Mouse (Mus musculus) ovary, adult 18-20 months (tissue): ENCODE data around the gene Ehbp1l1.
A peak's percentile ranks its signal among the peaks of the same experiment; 100 is the strongest.

Source experiments
- DNase-seq: peaks from one replicate; pipeline ENCODE4 v3.0.0; 2022; ENCODE audit warnings: low spot score, mixed read lengths

Ehbp1l1 gene

DNA sequence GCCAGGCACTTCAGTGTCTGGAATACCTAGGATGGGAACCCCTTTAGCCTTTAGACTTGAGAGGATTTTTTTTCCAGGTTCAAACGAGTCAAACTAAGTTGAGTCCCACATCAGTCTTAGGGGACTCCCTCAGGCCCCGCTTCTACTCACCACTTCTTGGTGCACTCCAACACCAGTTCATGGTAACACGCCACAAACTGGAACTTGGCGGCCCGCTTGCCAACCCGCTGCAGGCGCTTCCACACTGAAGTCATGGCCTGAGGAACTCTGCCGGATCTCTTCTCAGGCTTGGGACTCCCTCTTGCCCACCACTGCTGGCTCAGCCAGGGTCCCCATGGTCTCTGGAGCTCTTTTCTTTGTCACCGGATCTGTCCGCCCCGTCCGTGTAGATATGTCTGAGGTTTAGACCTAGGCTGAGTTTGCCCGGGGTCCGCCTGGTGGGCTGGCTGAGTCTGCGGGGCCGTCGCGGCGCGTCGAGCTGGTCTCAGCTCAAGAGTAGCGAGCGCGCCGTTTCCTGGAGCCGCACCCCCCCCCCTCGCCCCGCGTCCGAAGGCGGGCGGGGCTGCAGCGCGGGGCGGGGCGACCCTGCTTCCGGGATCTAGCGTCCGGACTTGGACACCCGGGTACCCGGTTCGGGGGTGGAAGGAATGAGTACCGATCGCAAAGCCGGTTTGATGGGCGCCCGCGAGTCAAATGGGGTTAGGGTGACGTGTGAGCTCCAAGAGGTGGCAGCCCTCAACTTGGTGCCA lies at the start of gene Ehbp1l1:
TSS of gene Ehbp1l1 (minus strand) at position 551 of the 749 bp plus-strand sequence.
- peak; percentile 31 for DNase-seq

DNA sequence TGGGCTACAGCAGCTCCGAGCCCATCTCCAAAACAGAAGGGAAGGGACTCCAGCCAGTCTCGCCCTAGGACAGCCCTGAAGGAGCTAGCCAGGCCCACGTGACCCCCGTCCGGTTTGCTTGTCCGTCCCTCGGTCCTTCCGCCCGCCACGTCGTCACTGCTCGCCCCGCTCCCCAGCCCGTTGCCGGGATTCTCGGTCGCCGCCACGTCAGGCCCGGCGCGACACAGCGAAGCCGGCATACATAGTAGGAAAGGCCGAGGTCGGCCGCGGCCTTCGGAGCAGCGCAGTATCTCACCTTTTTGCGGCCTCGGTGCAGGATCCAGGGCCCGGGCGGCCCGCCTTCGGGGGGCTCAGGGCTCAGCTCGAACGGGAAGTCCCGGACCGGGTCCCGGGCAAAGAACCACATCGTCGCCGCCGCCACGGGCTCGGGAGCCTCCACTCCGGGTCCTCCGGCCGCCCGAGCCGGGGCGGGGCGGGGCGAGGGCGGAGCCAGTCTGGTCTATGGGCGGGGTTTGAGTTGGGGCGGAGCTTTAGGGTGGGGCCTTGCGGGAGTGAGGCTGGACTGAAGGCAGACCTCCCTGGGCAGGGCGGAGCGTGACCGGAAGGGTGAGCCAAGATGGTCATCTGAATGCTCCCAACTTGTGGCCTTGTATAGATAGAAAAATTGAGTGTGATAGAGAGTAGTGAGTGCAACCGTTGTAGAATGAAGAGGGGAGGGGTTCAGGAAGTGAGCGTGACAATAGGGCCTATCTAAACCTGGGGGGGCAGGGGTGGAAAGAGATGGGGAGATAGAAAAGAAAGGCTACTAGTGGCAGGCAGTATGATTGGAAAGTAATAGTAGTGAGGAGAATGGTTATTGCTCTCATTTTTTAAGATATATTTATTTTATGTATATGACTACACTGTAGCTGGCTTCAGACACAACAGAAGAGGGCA lies 45.1 kb upstream of the Ehbp1l1 start, which contains the start of gene Scyl1:
TSS of gene Scyl1 (minus strand) at position 495 of the 936 bp plus-strand sequence.
- DNase-seq = peak; percentile 93

GRCm38 (mm10) chr19:5770311-5770710 lies 44.2 kb upstream of the Ehbp1l1 start:
- no peak for DNase-seq

GRCm38 (mm10) chr19:5767271-5767670 lies 41.2 kb upstream of the Ehbp1l1 start:
- no peak for DNase-seq

DNA sequence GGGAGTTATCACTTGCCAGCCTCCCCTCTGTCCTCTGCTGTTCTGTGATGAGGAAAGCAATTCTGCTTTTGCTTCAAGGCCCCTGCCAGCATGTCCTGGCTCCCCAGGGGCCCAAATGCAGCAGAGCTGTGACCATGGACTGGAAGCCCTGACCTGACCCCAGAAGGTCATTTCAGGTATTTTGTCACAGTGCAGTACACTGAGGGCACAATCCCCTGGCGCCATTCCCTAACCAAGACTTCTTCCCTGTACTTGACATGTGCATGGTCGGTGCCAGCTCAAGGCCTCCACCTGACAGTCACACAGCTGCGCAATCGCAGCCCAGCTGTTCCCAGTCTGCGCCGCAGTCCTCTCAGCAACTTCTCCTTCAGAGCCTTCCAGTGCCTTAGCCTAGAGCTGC lies 37.0 kb upstream of the Ehbp1l1 start:
- DNase-seq = no peak

GRCm38 (mm10) chr19:5758878-5759403 lies 32.8 kb upstream of the Ehbp1l1 start:
- no peak for DNase-seq

- no peak for DNase-seq
These were observed 31.0 kb upstream of the Ehbp1l1 start for GRCm38 (mm10) chr19:5756991-5757636.

GRCm38 (mm10) chr19:5756321-5756985 lies 30.3 kb upstream of the Ehbp1l1 start:
- DNase-seq = no peak

DNA sequence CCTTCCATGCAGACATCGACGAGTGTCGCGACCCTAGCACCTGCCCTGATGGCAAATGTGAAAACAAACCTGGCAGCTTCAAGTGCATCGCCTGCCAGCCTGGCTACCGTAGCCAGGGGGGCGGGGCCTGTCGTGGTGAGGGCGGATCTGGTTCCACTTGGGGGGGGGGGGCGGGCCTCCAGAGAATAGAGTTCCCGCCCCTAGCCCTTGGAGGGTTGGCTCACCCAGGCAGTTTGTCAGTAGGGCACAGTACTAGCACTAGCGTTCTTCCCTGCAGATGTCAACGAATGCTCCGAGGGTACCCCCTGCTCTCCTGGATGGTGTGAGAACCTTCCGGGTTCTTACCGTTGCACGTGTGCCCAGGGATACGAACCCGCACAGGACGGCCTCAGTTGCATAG lies 25.6 kb upstream of the Ehbp1l1 start:
- no peak for DNase-seq

- DNase-seq = no peak
These were observed 24.8 kb upstream of the Ehbp1l1 start for GRCm38 (mm10) chr19:5750951-5751350.

DNA sequence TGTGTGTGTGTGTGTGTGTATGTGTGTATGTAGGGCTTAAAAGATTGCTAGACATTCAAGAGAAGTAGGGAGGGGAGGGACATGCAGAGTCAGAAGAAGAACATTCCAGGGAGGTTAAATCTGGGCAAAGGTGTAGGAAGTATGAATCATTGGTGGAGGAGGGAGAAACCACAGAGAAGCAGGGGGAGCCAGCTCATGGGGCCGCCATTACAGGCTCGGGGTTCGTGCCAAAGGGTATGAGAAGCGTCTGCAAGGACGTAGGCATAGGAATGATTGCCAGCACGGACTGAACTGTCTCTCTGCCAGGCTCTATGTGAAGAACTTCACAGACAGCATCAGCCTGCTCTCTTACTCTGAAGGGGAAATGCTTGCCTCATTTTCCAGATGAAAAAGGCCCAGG lies 23.4 kb upstream of the Ehbp1l1 start:
- peak; percentile 39 for DNase-seq

DNA sequence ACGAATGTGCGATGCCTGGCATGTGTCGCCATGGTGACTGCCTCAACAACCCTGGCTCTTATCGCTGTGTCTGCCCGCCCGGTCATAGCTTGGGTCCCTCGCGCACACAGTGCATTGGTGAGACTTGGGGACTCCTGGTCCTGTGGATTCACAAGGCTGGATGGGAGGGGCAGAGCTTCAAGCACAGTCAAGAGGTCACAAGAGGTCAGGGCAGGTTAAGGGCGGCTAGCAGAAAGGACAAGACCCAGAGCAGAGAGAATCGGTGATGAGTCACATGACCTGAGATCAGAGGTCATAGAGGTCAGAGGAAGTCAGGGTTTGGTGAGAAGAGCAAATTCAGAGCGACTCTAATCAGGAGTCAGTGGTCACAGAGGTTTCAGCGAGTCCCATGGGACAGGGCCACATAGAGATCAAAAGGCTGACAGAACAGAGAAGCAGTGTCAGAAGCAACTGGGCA lies 20.8 kb upstream of the Ehbp1l1 start:
- DNase-seq = no peak

- no peak for DNase-seq
These were observed 19.9 kb upstream of the Ehbp1l1 start for GRCm38 (mm10) chr19:5745756-5746710.

DNA sequence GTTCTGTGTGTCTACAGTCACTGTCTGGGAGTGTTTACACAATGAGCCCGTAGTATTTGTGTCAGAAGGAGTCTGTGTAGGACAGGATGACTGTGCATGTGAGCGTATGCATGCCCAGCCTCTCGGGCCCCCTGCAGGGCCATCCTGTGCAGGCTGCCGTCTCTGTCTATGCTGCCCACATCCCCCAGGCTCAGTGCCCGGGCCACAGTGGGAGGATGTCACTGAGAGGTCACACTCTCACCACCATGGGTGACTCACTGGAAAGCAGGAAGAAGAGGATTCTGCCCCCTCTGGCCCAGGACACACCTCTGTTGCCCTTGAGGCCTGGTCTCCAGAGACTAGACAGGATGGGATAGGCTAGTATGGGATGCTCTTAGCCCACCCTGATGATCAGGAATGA lies 17.5 kb upstream of the Ehbp1l1 start:
- no peak for DNase-seq

DNA sequence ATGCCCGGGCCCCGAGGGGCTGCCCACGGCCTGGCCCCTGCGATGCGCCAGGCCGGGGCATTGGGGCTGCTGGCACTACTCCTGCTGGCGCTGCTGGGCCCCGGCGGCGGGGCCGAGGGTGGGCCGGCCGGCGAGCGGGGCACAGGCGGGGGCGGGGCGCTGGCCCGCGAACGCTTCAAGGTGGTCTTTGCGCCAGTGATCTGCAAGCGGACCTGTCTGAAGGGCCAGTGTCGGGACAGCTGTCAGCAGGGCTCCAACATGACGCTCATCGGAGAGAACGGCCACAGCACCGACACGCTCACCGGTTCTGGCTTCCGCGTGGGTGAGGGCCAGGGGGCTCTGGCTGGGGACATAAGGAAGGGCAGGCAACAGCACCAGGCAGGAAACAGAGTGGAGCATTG lies 16.1 kb upstream of the Ehbp1l1 start:
- DNase-seq = no peak

DNA sequence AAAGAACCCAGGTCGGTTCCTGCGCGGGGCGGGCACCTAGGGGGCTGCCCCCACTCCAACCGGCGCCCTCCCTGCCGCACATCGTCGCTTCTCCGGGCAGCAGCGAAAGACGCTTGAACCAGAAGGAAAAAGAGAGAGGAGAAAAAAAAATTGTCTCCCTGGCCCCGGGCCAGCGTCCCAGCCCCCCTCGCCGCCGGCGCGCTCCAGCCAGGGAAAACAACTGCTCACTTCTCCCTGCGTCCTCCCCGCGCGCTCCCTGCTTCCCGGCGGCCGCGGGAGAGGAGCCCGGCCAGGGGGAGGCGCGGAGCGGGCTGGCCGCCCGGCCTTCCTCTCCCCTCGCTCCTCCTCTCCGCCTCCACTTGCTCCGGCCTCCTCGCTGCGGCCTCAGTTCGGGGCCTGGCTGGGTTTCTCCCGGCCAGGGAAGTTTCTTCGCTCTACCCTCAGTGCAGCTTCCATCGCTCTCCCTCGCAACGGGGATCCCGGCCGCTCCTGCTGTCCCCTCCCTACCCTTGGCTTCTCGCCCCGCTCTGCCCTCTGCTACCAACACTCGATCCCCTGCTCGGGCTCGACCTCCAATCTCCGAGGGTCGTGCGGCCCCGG lies 15.6 kb upstream of the Ehbp1l1 start:
- DNase-seq = peak; percentile 86

DNA sequence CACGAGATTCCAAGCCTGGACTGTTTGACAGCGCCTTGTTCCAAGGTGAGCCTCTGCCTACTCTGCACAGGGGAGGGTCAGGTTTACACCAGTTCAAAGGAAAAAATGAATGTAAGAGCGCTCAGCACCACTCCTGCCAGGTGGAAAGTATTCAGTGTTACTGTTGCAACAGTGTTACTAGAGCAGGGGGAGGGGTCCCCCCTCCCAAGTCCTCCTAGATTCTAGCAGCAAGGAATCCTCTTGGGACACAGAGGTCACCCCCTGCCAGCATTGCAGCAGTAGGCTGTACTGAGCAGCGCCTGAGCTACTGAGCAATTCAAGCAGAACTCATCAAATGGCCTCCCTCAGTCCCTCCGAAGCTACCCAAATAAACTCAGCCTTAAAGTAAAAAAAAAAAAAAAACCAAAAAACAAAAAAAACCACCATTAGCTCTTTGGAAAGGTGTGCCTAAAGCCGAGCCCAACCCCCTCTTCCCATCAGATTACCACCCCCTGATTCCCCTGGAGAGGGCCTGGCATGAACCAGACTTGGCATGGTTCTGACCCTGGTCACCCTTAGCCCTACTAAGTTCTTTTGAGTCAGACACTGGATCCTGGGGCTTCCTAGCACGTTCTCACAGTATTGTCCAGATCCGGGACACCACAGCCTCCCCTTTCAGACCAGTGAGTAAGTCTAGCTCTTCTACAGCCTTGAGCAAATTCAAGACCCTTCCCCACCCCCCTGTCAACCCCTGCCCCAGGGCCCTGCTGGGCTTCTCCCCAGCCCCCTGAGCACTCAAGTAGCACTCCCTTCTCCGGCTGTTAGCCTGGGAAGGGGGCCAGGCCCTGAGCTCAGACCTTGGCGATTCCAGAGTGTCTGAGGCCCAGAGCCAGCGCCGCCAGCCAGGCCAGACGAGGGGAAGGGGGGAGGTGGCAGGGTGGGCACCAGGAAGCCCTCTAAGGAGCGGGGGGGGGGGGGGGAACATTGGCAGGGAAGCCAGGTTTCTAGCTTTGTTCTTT lies 14.5 kb upstream of the Ehbp1l1 start, which contains the start of gene Ltbp3:
TSS of gene Ltbp3 (plus strand) at position 585 of the 998 bp plus-strand sequence.
- peak; percentile 80 for DNase-seq

DNA sequence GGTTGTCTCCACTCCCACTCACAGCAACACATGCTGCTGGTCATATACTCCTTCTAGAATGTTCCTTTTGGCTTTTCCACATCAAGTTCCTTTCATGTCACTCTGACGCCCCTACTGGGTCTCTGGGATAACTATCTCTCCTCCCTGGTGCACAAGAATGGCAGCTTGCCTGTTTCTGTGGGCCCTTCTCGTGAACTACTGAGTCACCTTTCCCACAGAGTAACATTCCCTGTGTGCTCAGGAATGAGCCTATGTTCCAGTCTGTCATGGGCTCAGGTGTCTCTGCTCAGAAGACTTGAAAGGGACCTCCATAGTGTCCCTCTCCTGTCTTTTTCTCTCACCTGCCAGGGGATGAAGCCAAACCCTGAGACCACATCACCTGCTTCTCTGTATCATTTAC lies 13.3 kb upstream of the Ehbp1l1 start:
- DNase-seq = no peak

DNA sequence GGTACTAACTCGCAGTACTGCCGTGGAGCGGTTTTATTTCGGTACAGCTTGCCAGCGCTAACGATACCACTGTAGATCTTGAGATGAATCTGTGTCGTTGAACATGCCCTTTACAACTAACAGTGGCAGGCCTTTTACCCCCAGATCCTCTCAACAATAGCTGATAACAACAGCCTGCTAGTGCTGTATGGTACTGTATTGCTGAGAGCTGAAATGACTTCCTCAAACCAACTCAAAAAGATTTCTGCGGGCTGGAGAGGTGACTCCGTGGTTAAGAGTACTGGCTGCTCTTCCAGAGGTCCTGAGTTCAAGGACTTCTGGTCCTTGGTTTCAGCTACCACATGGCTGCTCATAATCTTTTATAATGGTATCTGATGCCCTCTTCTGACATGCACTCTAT lies 8.2 kb upstream of the Ehbp1l1 start:
- no peak for DNase-seq
